Mouse (Mus musculus): Measurements from ENCODE around the gene Slc44a1.

- TF ChIP-seq CTCF (conservative IDR thresholded peaks at IDR 0.05; ENCODE audit: low read length) (no peak), NANOG (IDR thresholded peaks at IDR 0.05; ENCODE audit: borderline replicate concordance, low read length) (no peak)
Observed at GRCm38 (mm10) chr4:53416928-53417327, 23.3 kb upstream of the Slc44a1 start.

All from E14TG2a.4 (cell line).